Mouse (Mus musculus): ENCODE measurements around the gene Zfp593.
A peak's percentile ranks its signal among the peaks of the same experiment; 100 is the strongest.

DNA sequence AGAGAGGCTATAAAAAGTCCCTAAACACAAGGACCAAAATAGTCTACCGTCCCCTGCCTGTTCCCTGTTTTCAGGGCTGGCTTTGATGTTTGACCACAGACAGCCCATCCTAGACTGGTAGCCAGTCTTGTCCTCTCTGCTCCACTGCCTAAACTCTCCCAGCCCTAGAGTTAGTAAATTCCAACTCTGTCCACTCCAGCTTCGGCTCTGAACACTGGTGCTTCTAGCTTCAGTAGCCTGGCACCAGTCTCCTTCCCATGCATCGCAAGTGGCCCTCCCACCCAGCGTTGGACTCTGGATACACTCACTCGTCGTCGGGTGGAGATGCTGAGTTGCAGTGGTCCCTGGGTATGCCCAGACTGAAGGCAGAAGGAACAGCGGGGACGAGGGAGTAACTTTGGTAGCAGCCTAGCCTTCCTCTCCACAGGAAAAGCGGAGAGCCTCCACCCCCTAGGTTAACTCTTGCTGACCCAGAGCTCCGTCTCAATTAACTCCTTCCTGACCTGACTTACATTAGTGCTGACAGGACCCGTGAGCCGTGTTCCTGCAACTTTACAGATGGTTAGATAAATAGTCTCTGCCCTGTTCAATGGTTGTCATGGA, 8.4 kb upstream of the Zfp593 start, which contains the start of gene Grrp1:
- no peak for TF ChIP-seq CTCF (conservative IDR thresholded peaks at IDR 0.05; ENCODE audit: insufficient read depth, insufficient read length, low read depth, low read length)
- TF ChIP-seq POLR2A (IDR thresholded peaks at IDR 0.05; ENCODE audit: low read depth, low read length) = peak; percentile 46

All from kidney, adult 2 months (tissue).